ENCODE assay signal across 8 mouse cellular contexts in the genomic region with DNA sequence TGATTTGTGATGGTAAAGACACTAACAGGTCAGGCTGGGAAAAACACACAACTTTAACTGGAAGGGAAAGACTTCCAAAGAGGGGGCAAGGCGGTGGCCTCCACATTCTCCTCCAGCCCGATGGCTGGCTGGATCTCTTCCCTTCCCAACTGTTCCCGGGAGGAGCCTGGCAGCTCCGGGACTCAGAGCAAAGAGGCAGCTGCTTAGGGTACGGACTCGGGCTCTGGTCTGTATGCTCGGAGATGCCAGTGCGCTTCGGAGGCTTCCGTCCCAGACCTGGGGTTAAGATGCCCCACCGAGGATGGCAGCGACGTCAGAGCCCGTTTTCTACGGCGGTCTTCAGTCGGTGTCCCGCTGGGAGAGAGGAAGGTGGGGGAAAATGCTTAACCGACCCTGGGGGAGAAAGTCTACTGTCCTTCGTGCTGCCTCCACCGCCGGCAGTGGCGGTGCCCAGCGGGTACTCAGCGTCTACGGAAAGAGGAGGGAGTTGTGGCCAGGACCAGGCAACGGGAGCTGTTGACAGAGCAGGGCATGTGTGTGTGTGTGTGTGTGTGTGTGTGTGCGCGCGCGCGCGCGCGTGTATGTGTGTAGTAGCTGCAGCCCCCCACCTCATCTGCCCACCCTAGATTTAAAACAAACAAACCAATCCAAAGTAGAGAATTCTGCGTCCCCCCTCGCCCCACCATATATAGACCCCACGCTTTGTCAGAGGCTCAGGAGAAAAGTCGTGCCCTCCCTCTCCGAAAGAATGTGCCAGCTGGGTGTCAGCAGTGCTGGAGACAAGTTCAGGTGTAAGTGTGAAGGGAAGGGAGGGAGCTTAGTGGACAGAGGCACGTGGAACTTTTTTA. TPM values are rescaled to one million over a fixed set of nuclear protein-coding genes. Genes with fewer than 3 reads are reported as not detected.
DNase-seq lines count a peak whose midpoint lies in the region; ATAC-seq and TF ChIP-seq lines count a peak whose summit lies in the region.

No protein-coding gene starts in this region.

- peak in 1 of 2 experiments; percentile 27 for DNase-seq in layer of hippocampus, adult 2 months (ENCODE audit: low spot score in 2 of 2)
- DNase-seq in layer of hippocampus, adult 8-10 months (ENCODE audit: low spot score in 2 of 2): no peak
- peak; percentile 42 for DNase-seq in kidney, adult 2 months
- no peak for DNase-seq in liver, embryonic 13.5 days
- DNase-seq in thymus, adult 2 months: no peak

- TF ChIP-seq POLR2A in kidney, adult 2 months (IDR thresholded peaks at IDR 0.05; ENCODE audit: low read depth, low read length): no peak
- no peak for TF ChIP-seq POLR2A in thymus, adult 2 months (IDR thresholded peaks at IDR 0.05; ENCODE audit: control insufficient read depth, extremely low read depth, insufficient read depth, low read length, poor library complexity)

- peak; percentile 42 for ATAC-seq in common myeloid progenitor, adult 5-6 weeks (replicated peaks; ENCODE audit: low read depth, poor library complexity, severe bottlenecking)
- ATAC-seq in granulocyte monocyte progenitor cell, adult 5-6 weeks (replicated peaks; ENCODE audit: poor library complexity, severe bottlenecking): peak; percentile 13; the same call in 1 of the 2 replicates
- ATAC-seq in liver, embryonic 13.5 days (ENCODE audit: low read depth): no peak
- ATAC-seq in neural tube, embryonic 14.5 days (ENCODE audit: low read depth): peak; percentile 50

- peak overlapping the region; percentile 97 for H3K27ac ChIP-seq in layer of hippocampus, adult 2 months
- no peak overlapping the region for H3K27ac ChIP-seq in kidney, adult 2 months (ENCODE audit: insufficient read depth, low read depth, low read length)
- H3K27ac ChIP-seq in liver, embryonic 13.5 days: no peak overlapping the region
- peak overlapping the region; percentile 100 for H3K27ac ChIP-seq in neural tube, embryonic 14.5 days (ENCODE audit: low read depth, low read length)
- no peak overlapping the region for H3K27ac ChIP-seq in thymus, adult 2 months (ENCODE audit: control insufficient read depth, insufficient read depth, low read length)

- peaks cover 5% of the 10 kb centered on the region for H3K27me3 ChIP-seq in kidney, adult 2 months (replicated peaks; ENCODE audit: control insufficient read depth, insufficient read depth, low read length)
- peaks cover 64% of the 10 kb centered on the region for H3K27me3 ChIP-seq in liver, embryonic 13.5 days
- no peaks in the 10 kb centered on the region for H3K27me3 ChIP-seq in neural tube, embryonic 14.5 days (ENCODE audit: control insufficient read depth, insufficient read depth, low read length)
- H3K27me3 ChIP-seq in thymus, adult 2 months (ENCODE audit: control insufficient read depth, insufficient read depth, low read length): peaks cover 9% of the 10 kb centered on the region; the same call in 1 of the 2 replicates

- H3K4me3 ChIP-seq in layer of hippocampus, adult 2 months: peak overlapping the region; percentile 94
- peak overlapping the region; percentile 97 for H3K4me3 ChIP-seq in kidney, adult 2 months (ENCODE audit: insufficient read depth, low read depth, low read length)
- peak overlapping the region; percentile 64 for H3K4me3 ChIP-seq in liver, embryonic 13.5 days (replicated peaks)
- peak overlapping the region; percentile 93 for H3K4me3 ChIP-seq in neural tube, embryonic 14.5 days (ENCODE audit: low read depth, low read length)
- H3K4me3 ChIP-seq in thymus, adult 2 months (ENCODE audit: control insufficient read depth, insufficient read depth, low read length): no peak overlapping the region

- H3K4me2 ChIP-seq in liver, embryonic 13.5 days: peak overlapping the region; percentile 87
- peak overlapping the region; percentile 88 for H3K4me2 ChIP-seq in neural tube, embryonic 14.5 days (ENCODE audit: low read depth, low read length)

- H3K9me3 ChIP-seq in liver, embryonic 13.5 days (replicated peaks): no peaks in the 10 kb centered on the region
- H3K9me3 ChIP-seq in neural tube, embryonic 14.5 days (ENCODE audit: control insufficient read depth, low read length): no peaks in the 10 kb centered on the region

- H3K9ac ChIP-seq in liver, embryonic 13.5 days: no peak overlapping the region
- H3K9ac ChIP-seq in neural tube, embryonic 14.5 days (replicated peaks; ENCODE audit: low read depth, low read length): peak overlapping the region; percentile 99

- 1% methylated on average over 41 of the region's 41 CpGs for WGBS in kidney, adult 2 months
- WGBS in liver, embryonic 13.5 days (ENCODE audit: insufficient replicate concordance): under 1% methylated on average over 37 of the region's 41 CpGs
- WGBS in neural tube, embryonic 14.5 days: 1% methylated on average over 39 of the region's 41 CpGs
- 3% methylated on average over 41 of the region's 41 CpGs for WGBS in thymus, adult 2 months

- H3K36me3 ChIP-seq in kidney, adult 2 months (ENCODE audit: control insufficient read depth, insufficient read depth, low read length): no peaks in the 10 kb centered on the region
- no peaks in the 10 kb centered on the region for H3K36me3 ChIP-seq in liver, embryonic 13.5 days
- no peaks in the 10 kb centered on the region for H3K36me3 ChIP-seq in neural tube, embryonic 14.5 days (ENCODE audit: control insufficient read depth, insufficient read depth, low read length)
- no peaks in the 10 kb centered on the region for H3K36me3 ChIP-seq in thymus, adult 2 months (ENCODE audit: control insufficient read depth, insufficient read depth, low read length)

- H3K4me1 ChIP-seq in kidney, adult 2 months (ENCODE audit: control insufficient read depth, insufficient read depth, low read length): no peaks in the 10 kb centered on the region; the same call in 1 of the 2 replicates
- H3K4me1 ChIP-seq in liver, embryonic 13.5 days (replicated peaks): peaks cover 11% of the 10 kb centered on the region; the same call in 1 of the 2 replicates
- peaks cover 11% of the 10 kb centered on the region; the same call in 1 of the 2 replicates for H3K4me1 ChIP-seq in neural tube, embryonic 14.5 days (ENCODE audit: control insufficient read depth, insufficient read depth, low read length)
- H3K4me1 ChIP-seq in thymus, adult 2 months (replicated peaks; ENCODE audit: control insufficient read depth, insufficient read depth, low read length): no peaks in the 10 kb centered on the region

- TF ChIP-seq CTCF in layer of hippocampus, adult 2 months (conservative IDR thresholded peaks at IDR 0.05): no peak
- no peak for TF ChIP-seq CTCF in kidney, adult 2 months (conservative IDR thresholded peaks at IDR 0.05; ENCODE audit: insufficient read depth, insufficient read length, low read depth, low read length)
- TF ChIP-seq CTCF in thymus, adult 2 months (IDR thresholded peaks at IDR 0.05; ENCODE audit: borderline replicate concordance, control insufficient read depth, extremely low read depth, insufficient read depth, low read length, poor library complexity): no peak

RNA-seq across cellular contexts. Expression of a gene that starts 2.0 kb away (rescaled TPM):
- total RNA-seq in layer of hippocampus, adult 2 months (2021): 10 to 100 TPM; 36.9 to 42.7 TPM
- 10 to 100 TPM; 31.3 to 42.6 (median 36.7) TPM for total RNA-seq in layer of hippocampus, adult 8-10 months (2022)
- 0.73 and 1.0 TPM in 2 replicates for total RNA-seq in common myeloid progenitor, adult 5-6 weeks (2017)
- total RNA-seq in granulocyte monocyte progenitor cell, adult 5-6 weeks (2014; fragmentation: Nextera tagmentation): 0.62 TPM in 1 of 2 replicates, not detected in the other
- not detected in 2 replicates for total RNA-seq in granulocyte monocyte progenitor cell, adult 5-6 weeks (2017)
- polyA plus RNA-seq in kidney, adult 2 months (2012; rRNA removed): 3.4 and 4.1 TPM in 2 replicates
- polyA plus RNA-seq in liver, embryonic 13.5 days (2015; fragmentation: Nextera tagmentation; extraction: Ambion mirVana): 3.4 and 3.9 TPM in 2 replicates
- 239 and 242 TPM in 2 replicates for polyA plus RNA-seq in neural tube, embryonic 14.5 days (2014; fragmentation: Nextera tagmentation; extraction: Ambion mirVana)
- 0.70 and 1.1 TPM in 2 replicates for polyA plus RNA-seq in thymus, adult 2 months (2012; rRNA removed)

Comparison
In these comparisons a context has a peak if more than half of its experiments do, and no peak if none do; other contexts are left out.
1. H3K27ac ChIP-seq: peak in layer of hippocampus, adult 2 months (single experiment) and neural tube, embryonic 14.5 days (single experiment); none in kidney, adult 2 months (single experiment), liver, embryonic 13.5 days (single experiment) and thymus, adult 2 months (single experiment).
2. RNA of a gene that starts 2.0 kb away (total RNA-seq): 36.9 to 42.7 TPM in layer of hippocampus, adult 2 months and 31.3 to 42.6 TPM in layer of hippocampus, adult 8-10 months; 0.73 to 1.0 TPM in common myeloid progenitor, adult 5-6 weeks and 0.62 TPM in granulocyte monocyte progenitor cell, adult 5-6 weeks; every median in the first group is over 10 times any median in the second.